Mouse (Mus musculus) heart, adult 8-10 months (tissue): ENCODE data around the gene Lcn5. TPM values are rescaled to one million over a fixed set of nuclear protein-coding genes. Genes with fewer than 3 reads are reported as not detected.

ENCODE experiments used
- DNase-seq: peaks from one replicate; pipeline ENCODE4 v3.0.0; 2022; ENCODE audit warnings: low spot score
- total RNA-seq, 4 experiments: library from RNA; stranded (reverse); gene quantifications; 2 replicates each; pipeline ENCODE4 v1.2.4; 2022

Lcn5 gene
- total RNA-seq: not detected

GRCm38 (mm10) chr2:25657652-25658051, at the start of gene Lcn5:
Lcn5 (plus strand) TSS chr2:25657952.
- DNase-seq: no peak

GRCm38 (mm10) chr2:25608671-25609070, 49.1 kb upstream of the Lcn5 start:
- DNase-seq: no peak

- no peak for DNase-seq
These were observed 41.4 kb upstream of the Lcn5 start for GRCm38 (mm10) chr2:25616398-25616797.

GRCm38 (mm10) chr2:25617578-25617977, 40.2 kb upstream of the Lcn5 start, which contains the start of gene Ccdc183:
Ccdc183 (minus strand) TSS chr2:25617678.
- DNase-seq: no peak

GRCm38 (mm10) chr2:25620386-25620785, 37.4 kb upstream of the Lcn5 start:
- no peak for DNase-seq

- no peak for DNase-seq
These were observed 36.9 kb upstream of the Lcn5 start for GRCm38 (mm10) chr2:25620852-25621228.

- peak; percentile 83 for DNase-seq
These were observed 36.2 kb upstream of the Lcn5 start, which contains the start of gene Tmem141 for GRCm38 (mm10) chr2:25621229-25622200. Tmem141 (minus strand) TSS chr2:25622005.

- no peak for DNase-seq
These were observed 31.8 kb upstream of the Lcn5 start for GRCm38 (mm10) chr2:25625986-25626385.

GRCm38 (mm10) chr2:25627811-25628210, 29.9 kb upstream of the Lcn5 start, which contains the start of gene Fcna:
Fcna (minus strand) TSS chr2:25628030.
- no peak for DNase-seq

- DNase-seq: peak; percentile 21
These were observed 29.0 kb upstream of the Lcn5 start for GRCm38 (mm10) chr2:25628738-25629137.

- no peak for DNase-seq
These were observed 24.1 kb upstream of the Lcn5 start for GRCm38 (mm10) chr2:25633616-25634015.

- no peak for DNase-seq
These were observed 23.7 kb upstream of the Lcn5 start for GRCm38 (mm10) chr2:25634046-25634445.

- no peak for DNase-seq
These were observed 17.9 kb upstream of the Lcn5 start for GRCm38 (mm10) chr2:25639890-25640289.

- DNase-seq: no peak
These were observed 4.8 kb upstream of the Lcn5 start, which contains the start of gene Lcn8 for GRCm38 (mm10) chr2:25652902-25653301. Lcn8 (plus strand) TSS chr2:25653120.

- DNase-seq: no peak
These were observed 3.2 kb upstream of the Lcn5 start for GRCm38 (mm10) chr2:25654502-25654901.

GRCm38 (mm10) chr2:25656691-25657090, 1.1 kb upstream of the Lcn5 start:
- peak; percentile 37 for DNase-seq

GRCm38 (mm10) chr2:25657246-25657645, 506 bp upstream of the Lcn5 start:
- DNase-seq: no peak

- DNase-seq: peak; percentile 22
These were observed 2.5 kb downstream of the Lcn5 start for GRCm38 (mm10) chr2:25660279-25660678.

- DNase-seq: no peak
These were observed 3.7 kb downstream of the Lcn5 start for GRCm38 (mm10) chr2:25661245-25661970.

- peak; percentile 33 for DNase-seq
These were observed 5.8 kb downstream of the Lcn5 start for GRCm38 (mm10) chr2:25663511-25663910.

- DNase-seq: no peak
These were observed 6.4 kb downstream of the Lcn5 start for GRCm38 (mm10) chr2:25664125-25664524.

- DNase-seq: no peak
These were observed 8.8 kb downstream of the Lcn5 start for GRCm38 (mm10) chr2:25666516-25666915.
